Mouse (Mus musculus): ENCODE data around the gene Arhgef9.

- no peak for TF ChIP-seq POLR2A (IDR thresholded peaks at IDR 0.05; ENCODE audit: insufficient read length, low read depth)
- TF ChIP-seq TCF3 (IDR thresholded peaks at IDR 0.05; ENCODE audit: insufficient read length, low read depth) = no peak
- no peak for TF ChIP-seq POLR2AphosphoS2 (IDR thresholded peaks at IDR 0.05; ENCODE audit: insufficient read length, low read depth)
- no peak for TF ChIP-seq TCF12 (IDR thresholded peaks at IDR 0.05; ENCODE audit: insufficient read depth, poor library complexity, severe bottlenecking)
- no peak for TF ChIP-seq USF1 (IDR thresholded peaks at IDR 0.05; ENCODE audit: low read depth)
- TF ChIP-seq E2F4 (IDR thresholded peaks at IDR 0.05; ENCODE audit: insufficient read depth) = no peak
- TF ChIP-seq MYOG (IDR thresholded peaks at IDR 0.05; ENCODE audit: control insufficient read depth in 1 of 3, insufficient read depth in 1 of 3, insufficient read length in 2 of 3, low read depth in 2 of 3) = no peak
These were observed 31.0 kb downstream of the Arhgef9 start for GRCm38 (mm10) chrX:95165671-95166127.

Measured in myocyte (in vitro differentiated cells).